Mouse (Mus musculus) liver (tissue): ENCODE measurements around the gene Gm5890.
"Not testable (repeated sequence)": the region's sequence is repeated elsewhere in the genome, so short reads cannot be mapped to it uniquely, and the experiment has no call there.

Source experiments
- DNase-seq: peaks from one replicate; pipeline ENCODE4 v3.0.0-alpha.2; 2020; ENCODE audit warnings: mixed read lengths

The Gm5890 gene

GRCm38 (mm10) chr7:20262734-20263133 lies at the start of gene Gm5890:
TSS of gene Gm5890 (minus strand) at chr7:20262834.
- DNase-seq, result not testable (repeated sequence)

GRCm38 (mm10) chr7:20233728-20234127 lies 28.9 kb downstream of the Gm5890 start, which contains the start of gene Gm4498:
TSS of gene Gm4498 (minus strand) at chr7:20233828.
- DNase-seq, result not testable (repeated sequence)
